Mouse (Mus musculus): ENCODE results near the gene Tgm7. TPM values are rescaled to one million over a fixed set of nuclear protein-coding genes. Genes with fewer than 3 reads are reported as not detected.

The Tgm7 gene
- polyA plus RNA-seq, 1 experiment from 2014 or later: not detected

Other genes starting within 250 kb of the Tgm7 start
- 17.9 and 24.0 TPM in 2 replicates for gene Ubr1, start 139.1 kb downstream of the Tgm7 start, polyA plus RNA-seq (2014; fragmentation: Nextera tagmentation; extraction: Ambion mirVana)
- gene Tmem62, start 132.8 kb downstream of the Tgm7 start, polyA plus RNA-seq (2014; fragmentation: Nextera tagmentation; extraction: Ambion mirVana): 2.1 and 2.8 TPM in 2 replicates
- gene Ccndbp1, start 101.4 kb downstream of the Tgm7 start, polyA plus RNA-seq (2014; fragmentation: Nextera tagmentation; extraction: Ambion mirVana): 33.3 and 40.9 TPM in 2 replicates
- gene Epb42, start 72.7 kb downstream of the Tgm7 start, polyA plus RNA-seq (2014; fragmentation: Nextera tagmentation; extraction: Ambion mirVana): 6.5 and 6.7 TPM in 2 replicates
- gene Tgm5, start 24.0 kb downstream of the Tgm7 start, polyA plus RNA-seq (2014; fragmentation: Nextera tagmentation; extraction: Ambion mirVana): not detected in 2 replicates
- 28.2 and 29.0 TPM in 2 replicates for gene Adal, start 30.6 kb upstream of the Tgm7 start, polyA plus RNA-seq (2014; fragmentation: Nextera tagmentation; extraction: Ambion mirVana)
- 23.0 and 25.2 TPM in 2 replicates for gene Lcmt2, start 30.9 kb upstream of the Tgm7 start, polyA plus RNA-seq (2014; fragmentation: Nextera tagmentation; extraction: Ambion mirVana)
- gene Tubgcp4, start 60.9 kb upstream of the Tgm7 start, polyA plus RNA-seq (2014; fragmentation: Nextera tagmentation; extraction: Ambion mirVana): 60.7 and 65.1 TPM in 2 replicates
- 10.2 and 13.6 TPM in 2 replicates for gene Zscan29, start 61.3 kb upstream of the Tgm7 start, polyA plus RNA-seq (2014; fragmentation: Nextera tagmentation; extraction: Ambion mirVana)
- gene Trp53bp1, start 161.6 kb upstream of the Tgm7 start, polyA plus RNA-seq (2014; fragmentation: Nextera tagmentation; extraction: Ambion mirVana): 84.7 and 88.7 TPM in 2 replicates
- 4.0 and 4.8 TPM in 2 replicates for gene Map1a, start 179.8 kb upstream of the Tgm7 start, polyA plus RNA-seq (2014; fragmentation: Nextera tagmentation; extraction: Ambion mirVana)
- 6.9 and 8.3 TPM in 2 replicates for gene Ppip5k1, start 245.6 kb upstream of the Tgm7 start, polyA plus RNA-seq (2014; fragmentation: Nextera tagmentation; extraction: Ambion mirVana)
- 9.7 and 12.6 TPM in 2 replicates for gene Ckmt1, start 247.9 kb upstream of the Tgm7 start, polyA plus RNA-seq (2014; fragmentation: Nextera tagmentation; extraction: Ambion mirVana)

Measured in embryonic facial prominence, embryonic 11.5 days (tissue).